Mouse (Mus musculus) forebrain, embryonic 15.5 days (tissue): ENCODE data around the gene C330021F23Rik. TPM values are rescaled to one million over a fixed set of nuclear protein-coding genes. Genes with fewer than 3 reads are reported as not detected.
A peak's percentile ranks its signal among the peaks of the same experiment; 100 is the strongest.

Experiments used
- ATAC-seq: fragments of 200-750 bp; cut with Nextera tagmentation; replicated peaks from 2 replicates; pipeline ENCODE4 v1.8.0; 2017; ENCODE audit warnings: mild to moderate bottlenecking, moderate TSS enrichment, moderate library complexity
- H3K27ac ChIP-seq: fragments of 300-500 bp; sonication (generic); replicated peaks from 2 replicates; pipeline ENCODE4 v1.5.1; 2015; ENCODE audit warnings: mild to moderate bottlenecking, inconsistent platforms
- H3K27me3 ChIP-seq: fragments of 300-500 bp; sonication (generic); 2 replicates; pipeline ENCODE4 v1.6.1; 2015; ENCODE audit warnings: inconsistent platforms
- H3K36me3 ChIP-seq: fragments of 300-500 bp; sonication (generic); 2 replicates; pipeline ENCODE4 v1.6.1; 2015; ENCODE audit warnings: mild to moderate bottlenecking, inconsistent platforms
- H3K4me1 ChIP-seq: fragments of 300-500 bp; sonication (generic); 2 replicates; pipeline ENCODE4 v1.6.1; 2015; ENCODE audit warnings: inconsistent platforms
- H3K4me2 ChIP-seq: fragments of 300-500 bp; sonication (generic); replicated peaks from 2 replicates; pipeline ENCODE4 v1.6.1; 2015; ENCODE audit warnings: mild to moderate bottlenecking, inconsistent platforms
- H3K4me3 ChIP-seq: fragments of 300-500 bp; sonication (generic); 2 replicates; pipeline ENCODE4 v1.5.1; 2015; ENCODE audit warnings: mild to moderate bottlenecking, inconsistent platforms
- H3K9ac ChIP-seq: fragments of 300-500 bp; sonication (generic); replicated peaks from 2 replicates; pipeline ENCODE4 v1.6.1; 2015; ENCODE audit warnings: mild to moderate bottlenecking, inconsistent platforms
- H3K9me3 ChIP-seq: fragments of 300-500 bp; sonication (generic); 2 replicates; pipeline ENCODE4 v1.6.1; 2016; ENCODE audit warnings: inconsistent platforms
- WGBS: fragments of 180-500 bp; shearing (Covaris S2); methylation state at CpG from one replicate; pipeline ENCODE4 v1.1.7; 2015; ENCODE audit warnings: mixed read lengths; 5-methylcytosine and 5-hydroxymethylcytosine counted together
- polyA plus RNA-seq: library from polyadenylated mRNA; unstranded; fragments of >200 nt; fragmentation: Nextera tagmentation; extraction: Ambion mirVana; gene quantifications from 2 replicates; pipeline ENCODE4 v1.2.1, GENCODE M21; 2015

Gene C330021F23Rik
- polyA plus RNA-seq, 1 experiment from 2014 or later, result 0.64 TPM

- Histone ChIP-seq H3K27me3 (no peaks in the 10 kb centered on the region), H3K36me3 (peaks cover 18% of the 10 kb centered on the region), H3K9me3 (no peaks in the 10 kb centered on the region), H3K4me1 (peaks cover 4% of the 10 kb centered on the region; the same call in 1 of the 2 replicates), H3K4me2 (no peak overlapping the region), H3K9ac (no peak overlapping the region), H3K4me3 (no peak overlapping the region), H3K27ac (no peak overlapping the region)
- WGBS, result 90% methylated on average over 2 of the region's 2 CpGs
- no peak for ATAC-seq
Observed at GRCm38 (mm10) chr8:3594466-3594865, 26.7 kb downstream of the C330021F23Rik start.

- Histone ChIP-seq H3K4me1 (peaks cover 4% of the 10 kb centered on the region; the same call in 1 of the 2 replicates), H3K27ac (no peak overlapping the region), H3K9me3 (no peaks in the 10 kb centered on the region), H3K4me2 (no peak overlapping the region), H3K9ac (no peak overlapping the region), H3K36me3 (peaks cover 48% of the 10 kb centered on the region), H3K27me3 (no peaks in the 10 kb centered on the region), H3K4me3 (no peak overlapping the region)
- no peak; the same call in 1 of the 2 replicates for ATAC-seq
- 82% methylated on average over 3 of the region's 3 CpGs for WGBS
Observed at GRCm38 (mm10) chr8:3598054-3598453, 30.3 kb downstream of the C330021F23Rik start.

GRCm38 (mm10) chr8:3599219-3599618, 31.4 kb downstream of the C330021F23Rik start:
- WGBS, result 92% methylated on average over 1 of the region's 1 CpGs

GRCm38 (mm10) chr8:3600401-3600800, 32.6 kb downstream of the C330021F23Rik start:
- Histone ChIP-seq H3K36me3 (peaks cover 67% of the 10 kb centered on the region), H3K4me3 (no peak overlapping the region), H3K27me3 (no peaks in the 10 kb centered on the region), H3K4me1 (no peaks in the 10 kb centered on the region), H3K4me2 (no peak overlapping the region), H3K27ac (no peak overlapping the region), H3K9me3 (no peaks in the 10 kb centered on the region), H3K9ac (no peak overlapping the region)
- ATAC-seq, result no peak
- WGBS, result 90% methylated on average over 6 of the region's 6 CpGs

More at GRCm38 (mm10) chr8:3599219-3599618, 31.4 kb downstream of the C330021F23Rik start:
- Histone ChIP-seq H3K36me3 (peaks cover 59% of the 10 kb centered on the region), H3K27me3 (no peaks in the 10 kb centered on the region), H3K9me3 (no peaks in the 10 kb centered on the region), H3K4me1 (no peaks in the 10 kb centered on the region), H3K4me3 (no peak overlapping the region), H3K4me2 (no peak overlapping the region), H3K27ac (no peak overlapping the region), H3K9ac (no peak overlapping the region)
- no peak for ATAC-seq

- no peaks in the 10 kb centered on the region for H3K9me3 ChIP-seq
- no peak overlapping the region for H3K4me3 ChIP-seq
- 85% methylated on average over 13 of the region's 13 CpGs for WGBS
Observed at GRCm38 (mm10) chr8:3603439-3603838, 35.6 kb downstream of the C330021F23Rik start.

GRCm38 (mm10) chr8:3606593-3606992, 38.8 kb downstream of the C330021F23Rik start:
- no peak for ATAC-seq
- WGBS, result 88% methylated on average over 16 of the region's 16 CpGs

More at GRCm38 (mm10) chr8:3603439-3603838, 35.6 kb downstream of the C330021F23Rik start:
- no peak overlapping the region for H3K27ac ChIP-seq
- peaks cover 90% of the 10 kb centered on the region for H3K36me3 ChIP-seq
- no peak overlapping the region for H3K4me2 ChIP-seq
- H3K4me1 ChIP-seq, result no peaks in the 10 kb centered on the region
- H3K27me3 ChIP-seq, result no peaks in the 10 kb centered on the region
- ATAC-seq, result no peak
- H3K9ac ChIP-seq, result no peak overlapping the region

GRCm38 (mm10) chr8:3607822-3608221, 40.0 kb downstream of the C330021F23Rik start:
- no peaks in the 10 kb centered on the region for H3K27me3 ChIP-seq
- no peaks in the 10 kb centered on the region for H3K4me1 ChIP-seq
- no peak overlapping the region for H3K4me3 ChIP-seq
- no peaks in the 10 kb centered on the region for H3K9me3 ChIP-seq
- H3K27ac ChIP-seq, result no peak overlapping the region
- H3K4me2 ChIP-seq, result no peak overlapping the region
- peaks cover 94% of the 10 kb centered on the region for H3K36me3 ChIP-seq
- WGBS, result 91% methylated on average over 7 of the region's 7 CpGs
- no peak for ATAC-seq
- no peak overlapping the region for H3K9ac ChIP-seq

More at GRCm38 (mm10) chr8:3606593-3606992, 38.8 kb downstream of the C330021F23Rik start:
- no peaks in the 10 kb centered on the region for H3K4me1 ChIP-seq
- H3K27ac ChIP-seq, result no peak overlapping the region
- no peaks in the 10 kb centered on the region for H3K9me3 ChIP-seq
- H3K9ac ChIP-seq, result no peak overlapping the region
- no peak overlapping the region for H3K4me2 ChIP-seq
- no peak overlapping the region for H3K4me3 ChIP-seq
- no peaks in the 10 kb centered on the region for H3K27me3 ChIP-seq
- peaks cover 95% of the 10 kb centered on the region for H3K36me3 ChIP-seq

- Histone ChIP-seq H3K4me3 (no peak overlapping the region), H3K9me3 (no peaks in the 10 kb centered on the region), H3K4me2 (no peak overlapping the region), H3K36me3 (peaks cover 94% of the 10 kb centered on the region), H3K4me1 (no peaks in the 10 kb centered on the region), H3K27ac (no peak overlapping the region), H3K9ac (no peak overlapping the region), H3K27me3 (no peaks in the 10 kb centered on the region)
- ATAC-seq, result no peak
- 85% methylated on average over 12 of the region's 12 CpGs for WGBS
Observed at GRCm38 (mm10) chr8:3609046-3609815, 41.4 kb downstream of the C330021F23Rik start.

- Histone ChIP-seq H3K9me3 (no peaks in the 10 kb centered on the region), H3K36me3 (peaks cover 93% of the 10 kb centered on the region), H3K9ac (no peak overlapping the region), H3K27ac (no peak overlapping the region), H3K4me3 (no peak overlapping the region), H3K4me2 (no peak overlapping the region), H3K27me3 (no peaks in the 10 kb centered on the region), H3K4me1 (no peaks in the 10 kb centered on the region)
- WGBS, result 82% methylated on average over 6 of the region's 6 CpGs
- ATAC-seq, result no peak
Observed at GRCm38 (mm10) chr8:3609816-3610150, 42.0 kb downstream of the C330021F23Rik start.

- H3K27me3 ChIP-seq, result no peaks in the 10 kb centered on the region
- peak within 1 kb of the TSS; percentile 65 for H3K4me3 ChIP-seq
- peak; percentile 96 for ATAC-seq
- H3K36me3 ChIP-seq, result peaks cover 20% of the 10 kb centered on the region
- no peaks in the 10 kb centered on the region for H3K9me3 ChIP-seq
- no peak within 1 kb of the TSS for H3K27ac ChIP-seq
- H3K4me1 ChIP-seq, result peaks cover 22% of the 10 kb centered on the region
- H3K4me2 ChIP-seq, result peak within 1 kb of the TSS; percentile 88
- peak within 1 kb of the TSS; percentile 75 for H3K9ac ChIP-seq
- under 1% methylated on average over 37 of the region's 37 CpGs for WGBS
Observed at GRCm38 (mm10) chr8:3621199-3621970, 53.6 kb downstream of the C330021F23Rik start, which contains the start of the genes Xab2 and Pet100. Xab2 (minus strand) TSS chr8:3621316. Pet100 (plus strand) TSS chr8:3621548.

- H3K4me1 ChIP-seq, result peaks cover 22% of the 10 kb centered on the region
- no peak overlapping the region for H3K27ac ChIP-seq
- H3K36me3 ChIP-seq, result peaks cover 14% of the 10 kb centered on the region
- H3K9ac ChIP-seq, result peak overlapping the region; percentile 75; the same call in 1 of the 2 replicates
- H3K4me3 ChIP-seq, result peak overlapping the region; percentile 65
- H3K9me3 ChIP-seq, result no peaks in the 10 kb centered on the region
- H3K4me2 ChIP-seq, result peak overlapping the region; percentile 71
- 70% methylated on average over 8 of the region's 8 CpGs for WGBS
- H3K27me3 ChIP-seq, result no peaks in the 10 kb centered on the region
- no peak for ATAC-seq
Observed at GRCm38 (mm10) chr8:3622119-3622518, 54.3 kb downstream of the C330021F23Rik start.

- ATAC-seq, result no peak
- no peak within 1 kb of the TSS for H3K4me3 ChIP-seq
- no peak within 1 kb of the TSS for H3K9ac ChIP-seq
- H3K27ac ChIP-seq, result no peak within 1 kb of the TSS
- no peak within 1 kb of the TSS for H3K4me2 ChIP-seq
- H3K27me3 ChIP-seq, result no peaks in the 10 kb centered on the region
- WGBS, result 63% methylated on average over 1 of the region's 1 CpGs
- H3K4me1 ChIP-seq, result peaks cover 15% of the 10 kb centered on the region
- no peaks in the 10 kb centered on the region for H3K9me3 ChIP-seq
- H3K36me3 ChIP-seq, result no peaks in the 10 kb centered on the region
Observed at GRCm38 (mm10) chr8:3625445-3625844, 57.7 kb downstream of the C330021F23Rik start, which contains the start of gene Pcp2. Pcp2 (minus strand) TSS chr8:3625545.
